Mouse (Mus musculus) spleen, adult 2 months (tissue): ENCODE results near the gene Sirt2.

ENCODE experiments used
- CTCF ChIP-seq: fragments of 200-500 bp; IDR thresholded peaks from 2 replicates; pipeline ENCODE4 v1.5.1; 2011; ENCODE audit warnings: mild to moderate bottlenecking, inconsistent platforms; ENCODE audit not compliant: insufficient read depth, insufficient read length, insufficient replicate concordance; ENCODE audit errors: extremely low read depth
- POLR2A ChIP-seq: fragments of 200-500 bp; IDR thresholded peaks from 2 replicates; pipeline ENCODE4 v1.6.1; 2011; ENCODE audit warnings: low read depth, low read length, inconsistent platforms

GRCm38 (mm10) chr7:28802846-28803588 is 36.5 kb downstream of the Sirt2 start:
- TF ChIP-seq POLR2A: no peak
- TF ChIP-seq CTCF: no peak
